Mouse (Mus musculus) adrenal gland, adult 2 months (tissue): ENCODE data around the gene Prdm8. TPM values are rescaled to one million over a fixed set of nuclear protein-coding genes. Genes with fewer than 3 reads are reported as not detected.

Experiments
- DNase-seq: peaks from one replicate; pipeline ENCODE4 v3.0.0; 2021
- long read RNA-seq: library from polyadenylated mRNA; stranded (forward); transcript quantifications from one replicate; pipeline ENCODE4 v2.0.0, GENCODE M21; 2021
- polyA plus RNA-seq: library from polyadenylated mRNA; depleted of rRNA; stranded (reverse); fragments of >200 nt; gene quantifications from 2 replicates; pipeline ENCODE4 v1.2.3, GENCODE M21; 2012; rRNA removed
- total RNA-seq, 2 experiments: library from RNA; stranded (reverse); gene quantifications; 2 replicates each; pipeline ENCODE4 v1.2.3; 2021

Prdm8 gene
- total RNA-seq (under 1 TPM; 0.09 to 0.24 TPM), polyA plus RNA-seq (0.09 and 0.12 TPM in 2 replicates)
- long read RNA-seq, partial matches to known transcripts = 0 of 2 reads
- long read RNA-seq, other reads (novel, unspliced or antisense) = 2 of 2 reads

- DNase-seq = peak; percentile 80
Observed at GRCm38 (mm10) chr5:98167180-98167824, at the start of gene Prdm8. Prdm8 (plus strand) TSS chr5:98167198.

GRCm38 (mm10) chr5:98127074-98127473, 39.9 kb upstream of the Prdm8 start:
- DNase-seq = no peak

- DNase-seq = no peak
Observed at GRCm38 (mm10) chr5:98138545-98139296, 28.3 kb upstream of the Prdm8 start.

- DNase-seq = no peak
Observed at GRCm38 (mm10) chr5:98139297-98139660, 27.7 kb upstream of the Prdm8 start.

GRCm38 (mm10) chr5:98146895-98147294, 20.1 kb upstream of the Prdm8 start:
- no peak for DNase-seq

- DNase-seq = no peak
Observed at GRCm38 (mm10) chr5:98166116-98166515, 882 bp upstream of the Prdm8 start.

- no peak for DNase-seq
Observed at GRCm38 (mm10) chr5:98168356-98169285, 1.6 kb downstream of the Prdm8 start.

GRCm38 (mm10) chr5:98169376-98170351, 2.7 kb downstream of the Prdm8 start:
- no peak for DNase-seq

GRCm38 (mm10) chr5:98171651-98172230, 4.7 kb downstream of the Prdm8 start:
- no peak for DNase-seq

- DNase-seq = no peak
Observed at GRCm38 (mm10) chr5:98172502-98173181, 5.6 kb downstream of the Prdm8 start.

- no peak for DNase-seq
Observed at GRCm38 (mm10) chr5:98173694-98174093, 6.7 kb downstream of the Prdm8 start.

- no peak for DNase-seq
Observed at GRCm38 (mm10) chr5:98179606-98180005, 12.6 kb downstream of the Prdm8 start.

- DNase-seq = no peak
Observed at GRCm38 (mm10) chr5:98180461-98180887, 13.5 kb downstream of the Prdm8 start.

- no peak for DNase-seq
Observed at GRCm38 (mm10) chr5:98180888-98181635, 14.1 kb downstream of the Prdm8 start.

- no peak for DNase-seq
Observed at GRCm38 (mm10) chr5:98181686-98182602, 14.9 kb downstream of the Prdm8 start.

GRCm38 (mm10) chr5:98182603-98182920, 15.6 kb downstream of the Prdm8 start:
- no peak for DNase-seq

GRCm38 (mm10) chr5:98183031-98183595, 16.1 kb downstream of the Prdm8 start:
- no peak for DNase-seq
